Mouse (Mus musculus): ENCODE measurements around the gene 4921507P07Rik. TPM values are rescaled to one million over a fixed set of nuclear protein-coding genes. Genes with fewer than 3 reads are reported as not detected.
"Not testable (repeated sequence)": the region's sequence is repeated elsewhere in the genome, so short reads cannot be mapped to it uniquely, and the experiment has no call there.

The 4921507P07Rik gene
- polyA plus RNA-seq, 1 experiment from 2014 or later, result 0.82 TPM

- Histone ChIP-seq H3K9ac (ENCODE audit: low read depth, low read length) (no peak overlapping the region), H3K4me3 (replicated peaks; ENCODE audit: low read depth, low read length) (no peak overlapping the region), H3K36me3 (ENCODE audit: insufficient read depth, low read length) (0 out of 2 replicates have a peak, but pooled peaks cover 5% of the 10 kb centered on the region), H3K9me3 (replicated peaks; ENCODE audit: low read length) (no peaks in the 10 kb centered on the region), H3K4me2 (ENCODE audit: low read length) (no peak overlapping the region), H3K4me1 (replicated peaks; ENCODE audit: insufficient read depth, low read length) (peaks cover 3% of the 10 kb centered on the region; the same call in 1 of the 2 replicates), H3K27me3 (ENCODE audit: insufficient read depth, low read length) (no peaks in the 10 kb centered on the region), H3K27ac (no peak overlapping the region)
- no peak for TF ChIP-seq CTCF (IDR thresholded peaks at IDR 0.05; ENCODE audit: low read depth)
- WGBS, result 97% methylated on average over 3 of the region's 3 CpGs
- DNase-seq (ENCODE audit: low spot score) (no peak), ATAC-seq (replicated peaks; ENCODE audit: low FRiP score, low read depth) (no peak)
These were observed 32.8 kb downstream of the 4921507P07Rik start for GRCm38 (mm10) chr6:50563651-50564050.

GRCm38 (mm10) chr6:50562421-50562820, 34.0 kb downstream of the 4921507P07Rik start:
- no peak overlapping the region for H3K9ac ChIP-seq (ENCODE audit: low read depth, low read length)
- ATAC-seq (replicated peaks; ENCODE audit: low FRiP score, low read depth) (no peak), DNase-seq (ENCODE audit: low spot score) (no peak)
- no peak overlapping the region for H3K4me2 ChIP-seq (ENCODE audit: low read length)
- no peaks in the 10 kb centered on the region for H3K9me3 ChIP-seq (replicated peaks; ENCODE audit: low read length)
- 91% methylated on average over 4 of the region's 4 CpGs for WGBS
- 0 out of 2 replicates have a peak, but pooled peaks cover 5% of the 10 kb centered on the region for H3K36me3 ChIP-seq (ENCODE audit: insufficient read depth, low read length)
- H3K4me1 ChIP-seq (replicated peaks; ENCODE audit: insufficient read depth, low read length), result peaks cover 3% of the 10 kb centered on the region; the same call in 1 of the 2 replicates
- no peak overlapping the region for H3K4me3 ChIP-seq (replicated peaks; ENCODE audit: low read depth, low read length)
- H3K27ac ChIP-seq, result no peak overlapping the region
- H3K27me3 ChIP-seq (ENCODE audit: insufficient read depth, low read length), result no peaks in the 10 kb centered on the region
- no peak for TF ChIP-seq CTCF (IDR thresholded peaks at IDR 0.05; ENCODE audit: low read depth)

- ATAC-seq (replicated peaks; ENCODE audit: low FRiP score, low read depth), result no peak
- no peaks in the 10 kb centered on the region for H3K9me3 ChIP-seq (replicated peaks; ENCODE audit: low read length)
- no peak overlapping the region for H3K4me2 ChIP-seq (ENCODE audit: low read length)
- no peak for TF ChIP-seq CTCF (IDR thresholded peaks at IDR 0.05; ENCODE audit: low read depth)
- no peak overlapping the region for H3K27ac ChIP-seq
- H3K4me3 ChIP-seq (replicated peaks; ENCODE audit: low read depth, low read length), result no peak overlapping the region
- H3K27me3 ChIP-seq (ENCODE audit: insufficient read depth, low read length), result no peaks in the 10 kb centered on the region
- 0 out of 2 replicates have a peak, but pooled peaks cover 5% of the 10 kb centered on the region for H3K36me3 ChIP-seq (ENCODE audit: insufficient read depth, low read length)
- no peak for DNase-seq (ENCODE audit: low spot score)
- no peaks in the 10 kb centered on the region for H3K4me1 ChIP-seq (replicated peaks; ENCODE audit: insufficient read depth, low read length)
- H3K9ac ChIP-seq (ENCODE audit: low read depth, low read length), result no peak overlapping the region
- WGBS, result 91% methylated on average over 1 of the region's 1 CpGs
These were observed 35.7 kb downstream of the 4921507P07Rik start for GRCm38 (mm10) chr6:50560776-50561175.

DNA sequence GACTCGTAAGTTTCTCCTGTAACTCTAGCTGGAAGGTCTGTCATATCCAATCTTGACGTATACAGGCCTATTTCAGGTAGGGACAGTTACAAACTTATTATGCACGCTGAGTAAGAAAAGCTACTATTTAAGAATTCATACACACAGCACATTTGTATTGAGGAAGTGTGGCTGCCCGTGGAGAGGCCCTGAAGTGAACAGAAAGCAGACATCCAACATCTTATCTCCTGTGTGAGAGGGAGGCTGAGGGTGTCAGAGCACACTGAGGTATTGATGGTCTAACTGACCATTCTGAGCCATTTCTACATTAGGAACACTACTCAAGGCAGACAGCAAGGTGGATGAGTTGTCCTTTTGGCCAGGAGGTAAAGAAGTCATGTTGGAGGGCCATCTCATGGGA, 37.6 kb downstream of the 4921507P07Rik start:
- Histone ChIP-seq H3K36me3 (ENCODE audit: insufficient read depth, low read length) (0 out of 2 replicates have a peak, but pooled peaks cover 5% of the 10 kb centered on the region), H3K27ac (no peak overlapping the region), H3K9me3 (replicated peaks; ENCODE audit: low read length) (no peaks in the 10 kb centered on the region), H3K4me2 (ENCODE audit: low read length) (no peak overlapping the region), H3K4me1 (replicated peaks; ENCODE audit: insufficient read depth, low read length) (no peaks in the 10 kb centered on the region), H3K27me3 (ENCODE audit: insufficient read depth, low read length) (no peaks in the 10 kb centered on the region), H3K4me3 (replicated peaks; ENCODE audit: low read depth, low read length) (no peak overlapping the region), H3K9ac (ENCODE audit: low read depth, low read length) (no peak overlapping the region)
- no peak for DNase-seq (ENCODE audit: low spot score)
- ATAC-seq (replicated peaks; ENCODE audit: low FRiP score, low read depth), result no peak
- TF ChIP-seq CTCF (IDR thresholded peaks at IDR 0.05; ENCODE audit: low read depth), result no peak
- WGBS, result 90% methylated on average over 4 of the region's 4 CpGs

- TF ChIP-seq CTCF (IDR thresholded peaks at IDR 0.05; ENCODE audit: low read depth), result peak; percentile 48; the same call in 1 of the 2 replicates
- H3K4me3 ChIP-seq (replicated peaks; ENCODE audit: low read depth, low read length), result no peak overlapping the region
- no peak for ATAC-seq (replicated peaks; ENCODE audit: low FRiP score, low read depth)
These were observed 38.9 kb downstream of the 4921507P07Rik start for GRCm38 (mm10) chr6:50557566-50557965.

GRCm38 (mm10) chr6:50554223-50554622, 42.2 kb downstream of the 4921507P07Rik start:
- not testable (repeated sequence) for H3K27ac ChIP-seq; H3K4me1 ChIP-seq (replicated peaks; ENCODE audit: insufficient read depth, low read length); ATAC-seq (replicated peaks; ENCODE audit: low FRiP score, low read depth); H3K36me3 ChIP-seq (ENCODE audit: insufficient read depth, low read length); H3K27me3 ChIP-seq (ENCODE audit: insufficient read depth, low read length); H3K4me2 ChIP-seq (ENCODE audit: low read length); H3K4me3 ChIP-seq (replicated peaks; ENCODE audit: low read depth, low read length); H3K9ac ChIP-seq (ENCODE audit: low read depth, low read length); DNase-seq (ENCODE audit: low spot score); H3K9me3 ChIP-seq (replicated peaks; ENCODE audit: low read length)
- 76% methylated on average over 2 of the region's 2 CpGs for WGBS

More at GRCm38 (mm10) chr6:50557566-50557965, 38.9 kb downstream of the 4921507P07Rik start:
- H3K4me2 ChIP-seq (ENCODE audit: low read length), result no peak overlapping the region
- WGBS, result 88% methylated on average over 6 of the region's 6 CpGs
- no peak overlapping the region for H3K9ac ChIP-seq (ENCODE audit: low read depth, low read length)
- H3K4me1 ChIP-seq (replicated peaks; ENCODE audit: insufficient read depth, low read length), result no peaks in the 10 kb centered on the region
- H3K27ac ChIP-seq, result no peak overlapping the region
- no peaks in the 10 kb centered on the region for H3K27me3 ChIP-seq (ENCODE audit: insufficient read depth, low read length)
- no peaks in the 10 kb centered on the region for H3K9me3 ChIP-seq (replicated peaks; ENCODE audit: low read length)
- H3K36me3 ChIP-seq (ENCODE audit: insufficient read depth, low read length), result no peaks in the 10 kb centered on the region
- no peak for DNase-seq (ENCODE audit: low spot score)

Measured in kidney, postnatal 0 days (tissue).